Mouse (Mus musculus) embryonic facial prominence, embryonic 15.5 days (tissue): ENCODE measurements around the gene Sec14l1. TPM values are rescaled to one million over a fixed set of nuclear protein-coding genes. Genes with fewer than 3 reads are reported as not detected.

Source experiments
- ATAC-seq: fragments of 200-750 bp; cut with Nextera tagmentation; 2 replicates; pipeline ENCODE4 v1.8.0; 2017; ENCODE audit warnings: low read depth, moderate TSS enrichment; ENCODE audit not compliant: insufficient number of reproducible peaks, low FRiP score, low TSS enrichment
- H3K27ac ChIP-seq: fragments of 300-500 bp; sonication (generic); replicated peaks from 2 replicates; pipeline ENCODE4 v1.5.1; 2015; ENCODE audit warnings: mild to moderate bottlenecking, inconsistent platforms
- H3K27me3 ChIP-seq: fragments of 300-500 bp; sonication (generic); 2 replicates; pipeline ENCODE4 v1.6.1; 2015; ENCODE audit warnings: inconsistent platforms
- H3K36me3 ChIP-seq: fragments of 300-500 bp; sonication (generic); 2 replicates; pipeline ENCODE4 v1.6.1; 2015; ENCODE audit warnings: mild to moderate bottlenecking, inconsistent platforms
- H3K4me1 ChIP-seq: fragments of 300-500 bp; sonication (generic); 2 replicates; pipeline ENCODE4 v1.6.1; 2015; ENCODE audit warnings: inconsistent platforms
- H3K4me2 ChIP-seq: fragments of 300-500 bp; sonication (generic); replicated peaks from 2 replicates; pipeline ENCODE4 v1.6.1; 2015; ENCODE audit warnings: mild to moderate bottlenecking, inconsistent platforms
- H3K4me3 ChIP-seq: fragments of 300-500 bp; sonication (generic); replicated peaks from 2 replicates; pipeline ENCODE4 v1.5.1; 2015; ENCODE audit warnings: mild to moderate bottlenecking, inconsistent platforms
- H3K9ac ChIP-seq: fragments of 300-500 bp; sonication (generic); 2 replicates; pipeline ENCODE4 v1.6.1; 2015; ENCODE audit warnings: inconsistent platforms
- H3K9me3 ChIP-seq: fragments of 300-500 bp; sonication (generic); replicated peaks from 2 replicates; pipeline ENCODE4 v1.6.1; 2016; ENCODE audit warnings: inconsistent platforms
- WGBS: fragments of 180-500 bp; shearing (Covaris S2); methylation state at CpG from one replicate; pipeline ENCODE4 v1.1.7; 2015; 5-methylcytosine and 5-hydroxymethylcytosine counted together
- polyA plus RNA-seq: library from polyadenylated mRNA; unstranded; fragments of >200 nt; fragmentation: Nextera tagmentation; extraction: Ambion mirVana; gene quantifications from 2 replicates; pipeline ENCODE4 v1.2.1, GENCODE M21; 2015

The Sec14l1 gene
- polyA plus RNA-seq, 1 experiment from 2014 or later: 69.3 TPM

DNA sequence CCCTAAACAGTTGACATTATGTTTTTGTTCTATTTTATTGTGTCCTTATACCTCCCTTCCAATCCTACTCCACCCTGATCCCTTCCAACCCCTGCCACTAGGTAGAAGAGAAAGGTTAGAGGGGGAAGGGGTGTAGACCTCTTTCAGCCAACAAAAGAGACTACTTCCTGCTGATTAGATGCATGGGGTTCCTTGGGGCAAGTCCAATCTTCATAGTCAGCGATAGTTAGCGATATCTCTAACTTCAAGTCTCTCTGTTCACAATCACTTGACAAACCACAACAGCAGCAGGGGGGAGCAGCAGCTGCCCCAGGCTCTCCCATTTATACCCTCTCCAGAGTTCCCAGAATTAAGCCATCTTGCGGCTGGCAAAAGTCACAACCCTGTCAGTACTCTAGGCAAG, 2.3 kb upstream of the Sec14l1 start:
- H3K9ac ChIP-seq: no peak overlapping the region
- H3K4me3 ChIP-seq: no peak overlapping the region
- WGBS: 43% methylated on average over 3 of the region's 3 CpGs
- H3K4me1 ChIP-seq: peaks cover 50% of the 10 kb centered on the region
- no peaks in the 10 kb centered on the region for H3K9me3 ChIP-seq
- H3K27me3 ChIP-seq: no peaks in the 10 kb centered on the region
- no peak for ATAC-seq
- 0 out of 2 replicates have a peak, but pooled peaks cover 3% of the 10 kb centered on the region for H3K36me3 ChIP-seq
- no peak overlapping the region for H3K4me2 ChIP-seq
- 0 out of 2 replicates have a peak overlapping the region, but pooled peaks have one; percentile 99 for H3K27ac ChIP-seq

DNA sequence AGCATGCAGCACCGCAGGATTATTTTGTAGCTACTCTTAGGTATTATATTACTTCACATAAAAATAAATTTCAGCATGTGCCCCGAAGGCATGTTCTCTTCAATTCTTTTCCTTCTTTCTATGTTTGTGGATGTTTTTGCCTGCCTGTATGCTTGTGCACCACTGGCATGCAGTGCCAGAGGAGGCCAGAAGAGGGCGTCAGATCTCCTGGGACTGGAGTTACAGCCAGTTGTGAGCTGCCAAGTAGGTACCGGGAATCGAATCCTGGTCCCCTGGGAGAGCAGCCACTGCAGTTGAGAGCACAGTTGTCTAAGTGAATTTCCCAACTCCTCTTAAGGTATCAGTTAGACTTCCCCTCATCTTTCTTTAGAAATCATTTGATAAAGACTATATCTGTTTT, 1.6 kb upstream of the Sec14l1 start:
- WGBS: 67% methylated on average over 5 of the region's 5 CpGs
- no peak overlapping the region for H3K4me3 ChIP-seq
- no peaks in the 10 kb centered on the region for H3K27me3 ChIP-seq
- H3K9ac ChIP-seq: no peak overlapping the region
- no peak for ATAC-seq
- H3K36me3 ChIP-seq: 0 out of 2 replicates have a peak, but pooled peaks cover 3% of the 10 kb centered on the region
- H3K4me2 ChIP-seq: no peak overlapping the region
- peaks cover 52% of the 10 kb centered on the region for H3K4me1 ChIP-seq
- peak overlapping the region; percentile 99 for H3K27ac ChIP-seq
- H3K9me3 ChIP-seq: no peaks in the 10 kb centered on the region

DNA sequence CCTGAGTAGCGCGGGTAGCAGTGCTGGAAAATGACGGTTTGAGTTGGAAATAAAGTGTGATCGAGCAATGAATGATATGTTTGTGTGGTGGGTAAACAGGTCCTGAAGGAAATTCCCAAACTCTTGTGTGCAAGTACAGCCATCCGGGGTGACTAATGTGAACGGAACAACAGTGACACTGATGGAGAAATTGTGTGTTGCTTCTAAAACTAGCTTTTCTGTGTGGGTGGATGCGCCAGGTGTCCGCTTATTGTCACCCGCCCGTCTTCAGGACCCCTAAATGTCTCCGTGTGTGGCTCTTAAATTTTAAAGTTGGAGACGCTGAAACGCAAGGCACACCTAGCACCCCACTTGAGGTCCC, 757 bp upstream of the Sec14l1 start:
- 36% methylated on average over 13 of the region's 13 CpGs for WGBS
- Histone ChIP-seq H3K9me3 (no peaks in the 10 kb centered on the region), H3K27ac (peak overlapping the region; percentile 99), H3K27me3 (no peaks in the 10 kb centered on the region), H3K4me1 (peaks cover 52% of the 10 kb centered on the region), H3K4me2 (peak overlapping the region; percentile 61), H3K9ac (no peak overlapping the region), H3K36me3 (0 out of 2 replicates have a peak, but pooled peaks cover 3% of the 10 kb centered on the region), H3K4me3 (peak overlapping the region; percentile 76)
- no peak for ATAC-seq

DNA sequence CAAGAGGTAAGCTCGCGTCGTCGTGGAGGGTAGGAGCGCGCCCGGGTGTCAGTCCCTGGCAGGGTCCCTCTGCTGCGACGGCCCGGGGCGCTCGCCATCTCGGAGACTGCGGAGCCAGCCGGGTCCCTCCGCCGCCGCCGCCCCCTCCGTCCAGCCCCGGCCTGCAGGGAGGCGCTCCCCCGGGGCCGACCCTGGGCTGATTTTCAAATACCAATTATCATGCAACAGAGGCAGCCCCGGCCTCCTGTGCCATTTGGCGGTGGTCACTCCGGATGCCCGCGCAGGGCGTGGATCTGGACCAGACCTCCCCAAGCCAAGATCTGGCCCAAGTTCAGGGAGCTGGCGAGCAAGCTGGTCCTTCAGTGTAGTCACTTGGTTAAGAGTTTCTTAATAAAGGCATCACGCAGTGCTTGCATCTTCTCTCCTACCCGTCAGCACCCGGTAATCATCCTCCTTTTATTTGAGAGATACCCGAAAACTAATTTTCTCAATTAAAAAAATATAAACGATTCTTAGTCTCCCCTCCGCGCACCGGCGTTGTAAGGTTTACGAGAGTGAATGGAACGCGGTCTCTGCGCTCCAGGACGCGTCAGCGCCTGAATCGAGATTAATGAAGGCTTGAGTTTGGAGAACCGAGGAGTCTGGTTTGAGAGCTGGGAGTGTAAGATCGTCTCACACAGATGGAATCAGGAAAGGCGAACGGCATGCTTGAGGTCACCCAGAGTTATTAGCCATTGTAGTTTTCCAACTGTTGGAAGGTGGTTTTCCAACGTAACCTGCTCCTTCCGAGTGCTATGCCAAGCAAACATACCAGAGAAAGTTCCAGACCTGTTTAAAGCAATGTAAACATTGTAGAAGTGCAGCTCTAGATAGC, 615 bp downstream of the Sec14l1 start:
- H3K4me1 ChIP-seq: peaks cover 62% of the 10 kb centered on the region
- WGBS: under 1% methylated on average over 53 of the region's 54 CpGs
- ATAC-seq: peak; percentile 32

DNA sequence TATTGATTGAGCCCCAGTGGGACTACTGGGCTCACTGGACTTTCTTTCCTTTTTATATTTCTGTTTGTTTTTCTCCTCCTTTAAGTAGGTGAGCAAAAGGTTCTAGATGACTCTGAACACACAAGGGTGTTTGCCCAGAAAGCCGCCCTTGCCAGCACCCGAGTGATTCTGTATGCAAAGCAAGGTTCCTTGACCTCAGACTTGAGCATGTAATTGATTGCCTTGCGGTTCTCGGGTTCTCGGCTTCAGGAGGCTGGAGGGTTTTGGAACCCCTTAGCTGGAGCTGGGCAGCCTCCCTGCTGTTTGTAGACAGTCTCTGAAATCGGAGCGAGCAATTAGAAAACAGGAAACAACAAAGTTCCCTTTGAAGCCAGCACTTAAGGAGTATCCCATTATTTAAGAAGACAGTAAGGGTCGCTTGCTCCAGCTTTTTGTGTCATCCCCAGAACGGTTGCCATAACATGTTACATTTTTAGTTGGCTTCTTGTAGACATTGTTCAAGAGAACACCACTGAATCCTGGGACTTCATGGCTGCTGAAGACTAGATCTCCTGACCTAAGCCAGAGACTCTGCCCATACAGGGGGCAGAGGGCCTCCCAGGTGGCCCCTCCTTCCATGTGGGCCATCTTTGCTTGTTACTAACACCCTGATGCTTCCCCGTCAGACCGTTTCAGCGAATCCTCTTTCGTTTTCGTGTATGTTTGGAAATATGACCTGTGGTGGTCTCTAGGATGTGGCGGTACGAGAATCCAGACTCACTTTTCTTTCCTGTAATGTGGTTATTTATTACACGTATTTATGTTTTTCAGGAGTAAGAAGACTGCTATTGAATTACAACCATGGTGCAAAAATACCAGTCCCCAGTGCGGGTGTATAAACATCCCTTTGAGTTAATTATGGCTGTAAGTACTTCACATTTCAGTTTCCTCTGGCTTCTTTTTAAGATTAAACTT, 1.7 kb downstream of the Sec14l1 start:
- ATAC-seq: no peak
- peak overlapping the region; percentile 61 for H3K4me2 ChIP-seq
- H3K9me3 ChIP-seq: no peaks in the 10 kb centered on the region
- H3K9ac ChIP-seq: peak overlapping the region; percentile 28; the same call in 1 of the 2 replicates
- WGBS: 28% methylated on average over 18 of the region's 18 CpGs
- peaks cover 72% of the 10 kb centered on the region for H3K4me1 ChIP-seq
- peak overlapping the region; percentile 76 for H3K4me3 ChIP-seq
- H3K36me3 ChIP-seq: 0 out of 2 replicates have a peak, but pooled peaks cover 3% of the 10 kb centered on the region
- peak overlapping the region; percentile 99 for H3K27ac ChIP-seq
- no peaks in the 10 kb centered on the region for H3K27me3 ChIP-seq

More for the DNA sequence above, 615 bp downstream of the Sec14l1 start:
- Histone ChIP-seq H3K9me3 (no peaks in the 10 kb centered on the region), H3K4me2 (peak overlapping the region; percentile 61), H3K4me3 (peak overlapping the region; percentile 76), H3K36me3 (0 out of 2 replicates have a peak, but pooled peaks cover 3% of the 10 kb centered on the region), H3K9ac (peak overlapping the region; percentile 75), H3K27ac (peak overlapping the region; percentile 99), H3K27me3 (no peaks in the 10 kb centered on the region)

DNA sequence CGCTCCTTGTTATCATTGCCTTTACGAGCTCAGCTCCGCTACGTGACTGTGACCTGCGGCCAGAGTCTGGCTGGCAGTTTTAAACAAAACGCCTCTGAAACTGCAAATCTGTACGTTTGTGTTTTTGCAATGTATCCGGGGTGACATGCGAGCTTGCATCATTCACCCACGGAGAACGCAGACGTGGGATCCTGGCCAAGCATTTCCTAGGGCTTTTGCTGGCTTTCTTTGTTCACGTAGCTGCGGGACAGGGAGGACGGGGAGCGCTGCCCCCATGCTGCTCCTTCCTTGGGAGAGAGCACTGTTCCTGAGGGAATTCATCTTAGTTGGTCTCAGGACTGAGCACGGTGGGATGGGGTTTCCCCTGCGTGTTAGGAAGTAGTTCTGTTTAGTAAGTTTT, 2.4 kb downstream of the Sec14l1 start:
- H3K27me3 ChIP-seq: no peaks in the 10 kb centered on the region
- H3K36me3 ChIP-seq: 0 out of 2 replicates have a peak, but pooled peaks cover 3% of the 10 kb centered on the region
- peak overlapping the region; percentile 55; the same call in 1 of the 2 replicates for H3K27ac ChIP-seq
- H3K4me2 ChIP-seq: peak overlapping the region; percentile 61
- peak overlapping the region; percentile 76 for H3K4me3 ChIP-seq
- ATAC-seq: no peak
- H3K9ac ChIP-seq: no peak overlapping the region
- 44% methylated on average over 18 of the region's 18 CpGs for WGBS
- H3K4me1 ChIP-seq: peaks cover 78% of the 10 kb centered on the region
- no peaks in the 10 kb centered on the region for H3K9me3 ChIP-seq

DNA sequence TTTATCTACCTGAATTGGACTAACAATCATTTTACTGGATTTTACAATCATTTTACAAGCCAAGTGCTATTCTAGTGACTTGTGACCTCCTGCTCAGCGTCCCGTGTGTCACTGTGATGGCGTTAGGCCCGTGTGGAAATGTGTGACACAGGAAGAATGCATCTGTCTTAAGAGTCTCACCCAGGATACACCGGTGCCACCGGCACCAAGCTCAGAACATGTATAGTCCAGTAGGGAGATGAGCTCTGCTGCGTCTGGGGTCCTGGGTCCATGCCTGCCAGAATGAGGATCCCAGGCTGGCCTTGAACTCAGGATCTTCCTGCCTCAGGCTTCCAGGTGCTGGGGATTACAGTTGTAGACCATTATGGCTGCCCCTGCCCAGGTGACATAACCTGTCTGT, 2.8 kb downstream of the Sec14l1 start:
- ATAC-seq: no peak
- no peak overlapping the region for H3K9ac ChIP-seq
- 0 out of 2 replicates have a peak, but pooled peaks cover 3% of the 10 kb centered on the region for H3K36me3 ChIP-seq
- H3K4me3 ChIP-seq: 0 out of 2 replicates have a peak overlapping the region, but pooled peaks have one; percentile 6
- H3K4me2 ChIP-seq: peak overlapping the region; percentile 61; the same call in 1 of the 2 replicates
- peak overlapping the region; percentile 77; the same call in 1 of the 2 replicates for H3K27ac ChIP-seq
- peaks cover 74% of the 10 kb centered on the region for H3K4me1 ChIP-seq
- H3K9me3 ChIP-seq: no peaks in the 10 kb centered on the region
- WGBS: 87% methylated on average over 7 of the region's 7 CpGs
- H3K27me3 ChIP-seq: no peaks in the 10 kb centered on the region

DNA sequence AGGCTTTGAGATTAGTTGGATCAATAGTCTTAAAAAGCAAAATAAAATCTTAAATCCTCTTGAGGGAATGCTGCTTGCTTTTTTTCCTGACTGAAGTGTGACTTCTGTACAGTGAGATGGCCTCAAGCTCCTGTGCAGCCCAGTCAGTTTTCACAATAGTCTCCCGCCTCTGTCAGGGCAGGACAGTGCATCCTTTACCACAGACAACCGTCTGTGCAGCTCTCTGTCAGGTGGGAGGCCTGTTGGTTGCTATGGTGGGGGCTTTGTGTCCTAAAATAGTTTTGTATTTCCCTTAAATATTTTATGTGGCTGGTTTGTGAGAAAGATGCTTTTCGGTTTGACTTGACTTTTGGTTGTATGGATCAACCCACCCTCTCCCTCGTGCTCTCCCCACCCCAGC, 3.3 kb downstream of the Sec14l1 start:
- 43% methylated on average over 4 of the region's 4 CpGs for WGBS
- Histone ChIP-seq H3K4me3 (no peak overlapping the region), H3K4me2 (0 out of 2 replicates have a peak overlapping the region, but pooled peaks have one; percentile 8)

DNA sequence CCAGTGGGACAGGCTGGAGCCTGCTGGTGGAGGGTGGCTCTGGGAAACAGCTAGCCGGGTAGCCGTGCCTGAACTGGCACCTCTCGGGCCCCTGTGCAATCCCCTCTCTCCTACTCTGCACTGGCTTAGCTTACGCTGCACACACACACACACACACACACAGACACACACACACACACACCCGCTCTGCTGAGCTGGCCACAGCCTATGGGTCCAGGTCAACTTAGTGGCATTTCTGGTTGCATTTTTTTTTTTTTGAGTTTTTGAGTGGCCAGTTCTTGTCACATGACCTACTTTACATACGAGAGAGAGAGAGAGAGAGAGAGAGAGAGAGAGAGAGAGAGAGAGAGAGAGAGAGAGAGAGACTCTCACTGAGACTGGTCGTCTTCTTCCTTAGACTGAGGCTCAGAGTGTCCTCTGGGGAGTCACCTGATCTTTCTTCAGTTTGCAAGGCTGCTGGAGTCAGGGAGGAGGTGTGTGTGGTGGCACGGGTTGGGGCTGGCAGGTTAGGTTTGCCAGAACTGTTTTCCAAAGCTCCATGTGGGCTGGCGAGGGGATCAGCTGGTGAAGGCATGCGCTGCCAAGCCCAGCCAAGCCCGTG, 3.9 kb downstream of the Sec14l1 start:
- WGBS: 31% methylated on average over 10 of the region's 11 CpGs
- Histone ChIP-seq H3K27ac (peak overlapping the region; percentile 77), H3K27me3 (no peaks in the 10 kb centered on the region), H3K9me3 (no peaks in the 10 kb centered on the region), H3K4me3 (no peak overlapping the region), H3K4me2 (peak overlapping the region; percentile 8; the same call in 1 of the 2 replicates), H3K9ac (no peak overlapping the region), H3K4me1 (peaks cover 72% of the 10 kb centered on the region), H3K36me3 (0 out of 2 replicates have a peak, but pooled peaks cover 3% of the 10 kb centered on the region)
- ATAC-seq: no peak

More for the DNA sequence above, 3.3 kb downstream of the Sec14l1 start:
- no peaks in the 10 kb centered on the region for H3K9me3 ChIP-seq
- ATAC-seq: no peak
- H3K27me3 ChIP-seq: no peaks in the 10 kb centered on the region
- H3K36me3 ChIP-seq: 0 out of 2 replicates have a peak, but pooled peaks cover 3% of the 10 kb centered on the region
- H3K4me1 ChIP-seq: peaks cover 70% of the 10 kb centered on the region
- H3K27ac ChIP-seq: peak overlapping the region; percentile 77; the same call in 1 of the 2 replicates
- no peak overlapping the region for H3K9ac ChIP-seq

DNA sequence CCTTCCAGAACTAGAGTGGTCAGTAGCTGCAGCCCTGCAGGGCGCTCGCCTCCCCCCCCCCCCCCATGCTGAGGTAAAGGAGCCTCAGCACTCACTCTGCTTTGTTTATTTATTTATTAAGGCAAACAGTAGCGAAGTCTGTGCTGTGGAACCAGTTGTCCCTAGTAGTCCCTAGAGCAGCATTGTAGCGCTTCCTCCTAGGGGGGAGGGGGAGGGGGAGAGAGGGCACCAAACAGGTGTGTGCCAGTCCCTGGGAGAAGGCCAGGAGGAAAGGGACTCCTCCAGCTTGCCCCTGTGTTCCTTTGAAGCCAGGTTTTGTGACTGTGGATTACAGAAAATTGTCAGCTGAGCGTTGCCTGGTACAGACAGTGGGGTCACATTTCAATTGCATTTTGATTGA, 4.8 kb downstream of the Sec14l1 start:
- WGBS: 35% methylated on average over 4 of the region's 5 CpGs
- Histone ChIP-seq H3K27me3 (no peaks in the 10 kb centered on the region), H3K4me3 (no peak overlapping the region), H3K9me3 (no peaks in the 10 kb centered on the region), H3K36me3 (0 out of 2 replicates have a peak, but pooled peaks cover 3% of the 10 kb centered on the region), H3K4me2 (no peak overlapping the region), H3K4me1 (peaks cover 75% of the 10 kb centered on the region), H3K9ac (no peak overlapping the region), H3K27ac (peak overlapping the region; percentile 77)
- ATAC-seq: no peak
